Mouse (Mus musculus) E14TG2a.4 (cell line): ENCODE results near the gene Ttc3.
"Not testable (repeated sequence)": the region's sequence is repeated elsewhere in the genome, so short reads cannot be mapped to it uniquely, and the experiment has no call there.

Source experiments
- H3K27me3 ChIP-seq: 2 replicates; pipeline ENCODE4 v1.6.1; 2014; ENCODE audit warnings: low read length, control low read depth; ENCODE audit not compliant: insufficient read depth
- H3K36me3 ChIP-seq: 2 replicates; pipeline ENCODE4 v1.6.1; 2014; ENCODE audit warnings: low read length, control low read depth; ENCODE audit not compliant: insufficient read depth
- H3K4me1 ChIP-seq: replicated peaks from 2 replicates; pipeline ENCODE4 v1.6.1; 2014; ENCODE audit warnings: low read depth, low read length, control low read depth
- H3K4me3 ChIP-seq: replicated peaks from 2 replicates; pipeline ENCODE4 v1.5.1; 2014; ENCODE audit warnings: mild to moderate bottlenecking, low read length
- H3K9me3 ChIP-seq: 2 replicates; pipeline ENCODE4 v1.6.1; 2014; ENCODE audit warnings: low read length, control low read depth
- CTCF ChIP-seq: conservative IDR thresholded peaks from 2 replicates; pipeline ENCODE4 v1.5.1; 2014; ENCODE audit warnings: low read length
- NANOG ChIP-seq: IDR thresholded peaks from 2 replicates; pipeline ENCODE4 v1.6.1; 2014; ENCODE audit warnings: borderline replicate concordance, low read length, mixed read lengths
- POU5F1 ChIP-seq: IDR thresholded peaks from 2 replicates; pipeline ENCODE4 v1.6.1; 2014; ENCODE audit warnings: low read length, borderline replicate concordance

Ttc3 gene

GRCm38 (mm10) chr16:94484752-94485535 lies 114.5 kb downstream of the Ttc3 start:
- H3K4me1 ChIP-seq, result no peaks in the 10 kb centered on the region
- H3K9me3 ChIP-seq, result no peaks in the 10 kb centered on the region
- no peak overlapping the region for H3K4me3 ChIP-seq
- TF ChIP-seq POU5F1 (no peak), NANOG (no peak), CTCF (no peak)
- H3K36me3 ChIP-seq, result no peaks in the 10 kb centered on the region
- no peaks in the 10 kb centered on the region for H3K27me3 ChIP-seq

DNA sequence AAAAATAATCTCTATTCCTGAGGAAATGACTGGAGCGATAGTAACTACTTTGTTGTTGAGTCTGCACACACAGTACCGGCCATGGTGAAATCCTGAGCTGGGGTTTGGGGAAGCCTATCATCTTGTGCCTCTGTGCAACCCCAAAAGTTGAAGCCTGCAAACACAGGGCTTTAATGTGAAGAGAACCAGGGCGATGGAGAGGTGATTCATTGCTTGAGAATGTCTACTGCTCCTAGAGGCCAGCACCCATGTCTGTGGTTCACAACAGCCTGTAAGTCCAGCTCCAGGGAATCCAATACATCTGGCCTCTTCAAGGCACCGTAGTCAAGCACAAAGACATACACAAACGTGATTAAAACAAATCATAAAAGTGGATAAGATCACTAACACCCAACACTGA lies 116.9 kb downstream of the Ttc3 start:
- H3K36me3 ChIP-seq, result no peaks in the 10 kb centered on the region
- TF ChIP-seq CTCF (no peak), NANOG (no peak), POU5F1 (no peak)
- no peaks in the 10 kb centered on the region for H3K27me3 ChIP-seq
- no peak overlapping the region for H3K4me3 ChIP-seq
- H3K9me3 ChIP-seq, result no peaks in the 10 kb centered on the region
- no peaks in the 10 kb centered on the region for H3K4me1 ChIP-seq

DNA sequence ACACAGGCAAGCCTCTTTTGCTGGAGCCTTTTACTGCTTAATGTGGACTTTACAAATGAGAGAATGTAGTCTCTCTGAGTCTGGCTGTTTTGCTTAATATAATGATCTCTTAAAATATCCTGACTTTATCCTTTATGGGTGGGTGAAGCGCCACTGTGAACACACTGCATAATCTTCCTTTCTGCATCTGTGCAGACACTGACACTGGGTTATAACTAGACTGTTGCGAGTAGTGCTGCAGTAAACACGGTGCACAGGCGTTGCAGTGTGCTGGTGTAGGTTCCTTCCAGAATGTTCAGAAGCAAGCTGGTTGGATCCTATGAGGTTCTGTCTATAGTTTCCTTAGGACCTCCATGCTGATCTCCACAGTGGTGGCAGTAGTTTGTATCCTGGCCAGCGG lies 118.9 kb downstream of the Ttc3 start:
- Histone ChIP-seq H3K27me3 (no peaks in the 10 kb centered on the region), H3K9me3 (no peaks in the 10 kb centered on the region), H3K4me3 (no peak overlapping the region), H3K36me3 (no peaks in the 10 kb centered on the region), H3K4me1 (peaks cover 2% of the 10 kb centered on the region; the same call in 1 of the 2 replicates)
- TF ChIP-seq CTCF (no peak), POU5F1 (no peak), NANOG (no peak)

- not testable (repeated sequence) for H3K9me3 ChIP-seq, H3K27me3 ChIP-seq, H3K4me1 ChIP-seq, H3K4me3 ChIP-seq
- peaks cover 57% of the 10 kb centered on the region for H3K36me3 ChIP-seq
These were observed 126.8 kb downstream of the Ttc3 start for GRCm38 (mm10) chr16:94497176-94497575.

DNA sequence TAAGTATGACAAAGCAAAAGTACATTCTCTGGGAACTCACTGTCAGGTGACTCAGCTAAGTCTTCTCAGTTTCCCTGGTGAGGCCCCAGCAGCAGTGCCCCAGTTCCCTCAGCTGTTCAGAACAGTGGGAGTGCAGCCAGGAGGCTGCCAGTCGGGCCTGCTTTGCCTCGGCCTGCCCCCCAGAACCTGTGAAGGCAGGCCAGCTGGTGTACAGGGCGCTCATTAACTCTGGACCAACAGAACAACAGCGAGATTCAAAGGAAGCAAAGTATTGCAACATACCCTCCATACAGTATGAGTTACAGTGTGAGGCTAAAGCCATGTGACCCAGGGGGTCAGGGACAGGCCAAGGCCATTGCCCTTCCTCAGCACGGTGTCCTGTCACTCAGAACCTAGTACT lies 127.5 kb downstream of the Ttc3 start:
- Histone ChIP-seq H3K9me3 (no peaks in the 10 kb centered on the region), H3K4me1 (peaks cover 7% of the 10 kb centered on the region; the same call in 1 of the 2 replicates), H3K27me3 (no peaks in the 10 kb centered on the region), H3K36me3 (peaks cover 63% of the 10 kb centered on the region), H3K4me3 (no peak overlapping the region)
- TF ChIP-seq CTCF (no peak), NANOG (no peak), POU5F1 (no peak)

DNA sequence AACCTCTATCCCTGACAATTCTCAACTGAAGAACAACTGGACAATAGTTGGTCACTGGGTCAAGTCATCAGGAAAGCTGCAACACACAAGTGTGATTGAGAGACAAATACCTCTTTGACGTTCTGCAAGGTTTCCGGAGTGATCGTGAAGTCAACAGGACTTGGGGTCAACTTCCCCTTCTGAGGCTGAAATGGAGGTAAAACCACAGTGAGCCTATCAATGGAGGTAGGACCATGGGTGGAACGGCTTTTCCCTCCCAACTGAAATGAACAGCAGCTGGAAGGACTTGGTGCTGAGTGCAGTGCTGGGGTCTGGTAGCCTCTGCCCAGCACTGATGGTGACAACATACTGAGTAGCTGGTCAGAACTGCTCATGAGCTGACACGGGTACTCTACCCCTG lies 133.8 kb downstream of the Ttc3 start:
- no peak overlapping the region for H3K4me3 ChIP-seq
- TF ChIP-seq CTCF, result no peak
- no peak for TF ChIP-seq NANOG
- TF ChIP-seq POU5F1, result no peak
- peaks cover 76% of the 10 kb centered on the region for H3K36me3 ChIP-seq
- H3K27me3 ChIP-seq, result no peaks in the 10 kb centered on the region
- H3K4me1 ChIP-seq, result no peaks in the 10 kb centered on the region
- no peaks in the 10 kb centered on the region for H3K9me3 ChIP-seq

- no peaks in the 10 kb centered on the region for H3K4me1 ChIP-seq
- no peak overlapping the region for H3K4me3 ChIP-seq
- no peaks in the 10 kb centered on the region for H3K27me3 ChIP-seq
- no peaks in the 10 kb centered on the region for H3K9me3 ChIP-seq
- peaks cover 74% of the 10 kb centered on the region for H3K36me3 ChIP-seq
- TF ChIP-seq NANOG (no peak), POU5F1 (no peak), CTCF (no peak)
These were observed 136.7 kb downstream of the Ttc3 start for GRCm38 (mm10) chr16:94507071-94507470.

DNA sequence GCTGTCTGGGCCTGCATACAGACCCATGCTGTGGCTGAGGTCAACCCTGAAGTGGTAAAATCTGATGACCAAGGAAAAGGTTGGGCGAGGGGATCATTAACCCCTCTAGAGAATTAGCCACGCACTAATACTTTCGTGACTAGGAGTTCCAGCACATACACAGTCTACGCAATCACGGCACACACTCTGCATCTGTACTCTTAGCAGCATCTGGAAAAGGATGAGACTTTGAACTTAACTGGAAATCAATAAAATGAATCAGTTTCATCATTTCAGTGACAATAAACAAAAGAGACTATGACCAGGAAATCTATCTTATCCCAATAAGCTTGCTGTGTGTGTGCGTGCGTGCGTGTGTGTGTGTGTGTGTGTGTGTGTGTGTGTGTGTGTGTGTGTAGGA lies 138.4 kb downstream of the Ttc3 start:
- Histone ChIP-seq H3K4me3 (no peak overlapping the region), H3K9me3 (no peaks in the 10 kb centered on the region), H3K4me1 (no peaks in the 10 kb centered on the region), H3K27me3 (no peaks in the 10 kb centered on the region), H3K36me3 (peaks cover 61% of the 10 kb centered on the region)
- TF ChIP-seq CTCF (no peak), NANOG (no peak), POU5F1 (no peak)

GRCm38 (mm10) chr16:94509983-94510382 lies 139.6 kb downstream of the Ttc3 start:
- TF ChIP-seq POU5F1, result no peak
- no peak for TF ChIP-seq CTCF
- TF ChIP-seq NANOG, result no peak
- no peaks in the 10 kb centered on the region for H3K4me1 ChIP-seq
- no peaks in the 10 kb centered on the region for H3K9me3 ChIP-seq
- no peaks in the 10 kb centered on the region for H3K27me3 ChIP-seq
- H3K4me3 ChIP-seq, result no peak overlapping the region
- H3K36me3 ChIP-seq, result peaks cover 54% of the 10 kb centered on the region
